Mouse (Mus musculus): ENCODE measurements around the gene Ptgdr2. TPM values are rescaled to one million over a fixed set of nuclear protein-coding genes. Genes with fewer than 3 reads are reported as not detected.

The Ptgdr2 gene
- total and polyA plus RNA-seq, 3 experiments, result 0.10 TPM; not detected in 2

DNA sequence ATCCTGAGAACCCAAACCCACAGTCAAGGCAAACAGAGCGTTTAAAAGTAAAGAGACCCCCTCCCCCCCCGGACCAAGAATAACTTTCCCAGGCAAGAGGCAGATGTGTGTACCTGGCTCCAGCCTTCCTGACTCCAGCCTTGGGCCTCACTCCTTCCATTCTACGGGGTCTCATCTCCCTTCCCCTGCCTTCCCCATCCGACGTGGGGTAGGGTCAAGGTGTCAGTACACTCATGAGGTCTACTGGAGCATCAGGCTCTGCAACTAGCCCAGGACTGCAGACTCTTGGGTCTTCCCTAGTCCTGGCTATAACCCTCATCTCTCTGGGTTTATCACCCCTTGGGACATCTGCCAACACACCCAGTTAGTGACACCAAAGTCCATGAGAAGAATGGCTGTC is 43.2 kb downstream of the Ptgdr2 start:
- Histone ChIP-seq H3K36me3 (ENCODE audit: control insufficient read depth, insufficient read depth, low read length) (no peaks in the 10 kb centered on the region), H3K4me3 (no peak overlapping the region), H3K9ac (ENCODE audit: low read depth, low read length) (no peak overlapping the region), H3K79me2 (replicated peaks; ENCODE audit: control insufficient read depth, insufficient read depth, low read length) (no peaks in the 10 kb centered on the region), H3K27me3 (ENCODE audit: control insufficient read depth, insufficient read depth, low read length) (no peaks in the 10 kb centered on the region), H3K27ac (no peak overlapping the region), H3K4me1 (ENCODE audit: control insufficient read depth, insufficient read depth, low read length) (peaks cover 1% of the 10 kb centered on the region; the same call in 1 of the 2 replicates)
- DNase-seq, result no peak
- intact Hi-C loops (cut with DNase I), result no loop called here
- TF ChIP-seq CTCF (IDR thresholded peaks at IDR 0.05) (no peak), POLR2A (IDR thresholded peaks at IDR 0.05; ENCODE audit: insufficient read depth, low read depth, low read length) (no peak), EP300 (IDR thresholded peaks at IDR 0.05; ENCODE audit: insufficient read depth, low read depth, low read length) (no peak)
- 78% methylated on average over 5 of the region's 5 CpGs for WGBS

DNA sequence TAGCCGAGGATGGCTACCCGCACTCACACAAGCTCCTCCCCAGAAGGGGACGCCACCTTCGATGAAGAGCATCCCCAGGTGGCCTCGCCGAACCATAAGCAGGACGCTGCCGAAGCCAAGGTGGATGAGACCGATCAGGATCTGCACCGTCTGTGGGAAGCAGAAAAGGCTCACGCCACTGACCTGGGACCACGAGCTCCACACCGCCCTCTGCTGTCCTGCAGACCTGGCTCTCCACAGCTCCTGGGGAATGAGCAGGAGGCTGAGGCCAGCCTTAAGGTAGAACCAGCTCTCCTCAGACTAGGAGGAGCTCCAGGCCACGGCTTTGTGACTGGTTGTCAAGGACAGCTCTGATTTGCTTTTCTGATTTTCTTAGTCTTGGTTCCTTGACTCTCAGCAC is 46.2 kb downstream of the Ptgdr2 start:
- WGBS, result 24% methylated on average over 14 of the region's 14 CpGs
- H3K9ac ChIP-seq (ENCODE audit: low read depth, low read length), result no peak overlapping the region
- DNase-seq, result peak; percentile 26 to 68
- peaks cover 1% of the 10 kb centered on the region; the same call in 1 of the 2 replicates for H3K4me1 ChIP-seq (ENCODE audit: control insufficient read depth, insufficient read depth, low read length)
- H3K27ac ChIP-seq, result no peak overlapping the region
- intact Hi-C loops (cut with DNase I), result no loop called here
- no peaks in the 10 kb centered on the region for H3K79me2 ChIP-seq (replicated peaks; ENCODE audit: control insufficient read depth, insufficient read depth, low read length)
- no peak overlapping the region for H3K4me3 ChIP-seq
- no peaks in the 10 kb centered on the region for H3K27me3 ChIP-seq (ENCODE audit: control insufficient read depth, insufficient read depth, low read length)
- no peaks in the 10 kb centered on the region for H3K36me3 ChIP-seq (ENCODE audit: control insufficient read depth, insufficient read depth, low read length)
- TF ChIP-seq EP300 (IDR thresholded peaks at IDR 0.05; ENCODE audit: insufficient read depth, low read depth, low read length), result no peak
- TF ChIP-seq CTCF (IDR thresholded peaks at IDR 0.05), result peak; percentile 73
- no peak for TF ChIP-seq POLR2A (IDR thresholded peaks at IDR 0.05; ENCODE audit: insufficient read depth, low read depth, low read length)

DNA sequence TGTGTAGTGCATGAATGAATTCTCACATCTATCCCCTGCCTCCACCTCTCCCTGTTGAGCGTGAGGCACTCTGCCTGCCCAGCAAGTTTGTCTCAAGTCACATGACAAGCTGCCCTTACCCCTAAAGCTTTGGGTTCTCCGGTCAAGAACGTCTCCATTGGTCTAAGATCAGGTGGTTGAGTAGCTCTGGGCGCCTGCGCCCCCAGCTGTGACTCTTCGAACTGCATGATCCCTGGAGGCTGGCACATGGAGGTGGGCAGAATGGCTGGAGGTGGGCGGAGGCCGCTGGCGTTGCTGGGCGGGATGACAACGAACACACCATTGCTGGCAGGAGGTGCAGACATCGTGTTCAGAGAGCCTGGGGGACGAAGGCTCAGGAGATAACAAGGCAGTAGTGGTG is 47.6 kb downstream of the Ptgdr2 start:
- 68% methylated on average over 13 of the region's 13 CpGs for WGBS
- intact Hi-C loops (cut with DNase I), result no loop called here

DNA sequence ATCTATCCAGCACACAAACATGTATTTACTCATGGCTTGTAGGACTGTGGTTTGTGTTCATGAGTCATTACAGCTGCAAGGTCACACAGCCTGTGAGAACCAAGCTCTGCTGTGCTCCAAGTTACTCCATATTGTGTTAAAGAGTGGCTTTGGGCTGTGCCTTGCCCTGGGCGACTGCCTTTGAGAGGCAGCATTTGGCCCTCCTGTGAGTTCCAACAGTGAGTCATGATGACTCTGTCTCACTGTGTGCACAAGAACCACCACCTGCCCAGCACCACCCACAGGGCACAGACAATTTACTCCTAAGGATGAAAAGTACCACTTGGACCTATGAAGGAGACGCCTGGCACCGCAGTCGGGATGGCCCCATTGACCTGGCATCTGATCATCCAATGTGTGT is 48.9 kb downstream of the Ptgdr2 start:
- H3K4me1 ChIP-seq (ENCODE audit: control insufficient read depth, insufficient read depth, low read length), result no peaks in the 10 kb centered on the region
- H3K79me2 ChIP-seq (replicated peaks; ENCODE audit: control insufficient read depth, insufficient read depth, low read length), result no peaks in the 10 kb centered on the region
- 88% methylated on average over 4 of the region's 4 CpGs for WGBS
- no peaks in the 10 kb centered on the region for H3K36me3 ChIP-seq (ENCODE audit: control insufficient read depth, insufficient read depth, low read length)
- intact Hi-C loops (cut with DNase I), result no loop called here
- H3K9ac ChIP-seq (ENCODE audit: low read depth, low read length), result no peak overlapping the region
- no peak overlapping the region for H3K4me3 ChIP-seq
- TF ChIP-seq CTCF (IDR thresholded peaks at IDR 0.05) (no peak), POLR2A (IDR thresholded peaks at IDR 0.05; ENCODE audit: insufficient read depth, low read depth, low read length) (no peak), EP300 (IDR thresholded peaks at IDR 0.05; ENCODE audit: insufficient read depth, low read depth, low read length) (no peak)
- DNase-seq, result no peak
- H3K27ac ChIP-seq, result no peak overlapping the region
- H3K27me3 ChIP-seq (ENCODE audit: control insufficient read depth, insufficient read depth, low read length), result no peaks in the 10 kb centered on the region

More for the DNA sequence above, 47.6 kb downstream of the Ptgdr2 start:
- Histone ChIP-seq H3K27me3 (ENCODE audit: control insufficient read depth, insufficient read depth, low read length) (no peaks in the 10 kb centered on the region), H3K36me3 (ENCODE audit: control insufficient read depth, insufficient read depth, low read length) (no peaks in the 10 kb centered on the region), H3K79me2 (replicated peaks; ENCODE audit: control insufficient read depth, insufficient read depth, low read length) (no peaks in the 10 kb centered on the region), H3K9ac (ENCODE audit: low read depth, low read length) (no peak overlapping the region), H3K27ac (no peak overlapping the region), H3K4me3 (no peak overlapping the region), H3K4me1 (ENCODE audit: control insufficient read depth, insufficient read depth, low read length) (peaks cover 1% of the 10 kb centered on the region; the same call in 1 of the 2 replicates)
- DNase-seq, result no peak
- TF ChIP-seq CTCF (IDR thresholded peaks at IDR 0.05) (peak; percentile 24), POLR2A (IDR thresholded peaks at IDR 0.05; ENCODE audit: insufficient read depth, low read depth, low read length) (no peak)

DNA sequence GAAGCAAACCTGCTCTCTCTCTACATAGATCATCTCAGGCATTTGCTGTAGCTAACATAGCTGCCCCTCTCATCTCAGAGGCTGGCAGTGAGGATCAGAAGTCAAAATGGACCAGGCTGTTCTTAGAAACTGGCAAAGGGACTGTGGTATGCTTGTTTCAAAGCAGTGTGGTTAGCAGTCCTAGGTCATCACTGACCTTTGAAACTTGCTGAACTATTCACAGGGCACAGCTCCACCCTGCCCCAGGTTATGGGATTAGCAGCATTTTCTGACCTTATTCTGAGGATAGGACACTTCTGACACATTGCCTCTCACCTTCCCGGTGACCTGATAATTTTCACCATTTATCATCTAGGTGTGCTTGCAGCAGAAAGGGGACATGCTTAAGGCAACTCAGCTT is 51.6 kb downstream of the Ptgdr2 start:
- DNase-seq, result no peak
- H3K9ac ChIP-seq (ENCODE audit: low read depth, low read length), result no peak overlapping the region
- no peaks in the 10 kb centered on the region for H3K36me3 ChIP-seq (ENCODE audit: control insufficient read depth, insufficient read depth, low read length)
- H3K4me1 ChIP-seq (ENCODE audit: control insufficient read depth, insufficient read depth, low read length), result no peaks in the 10 kb centered on the region
- H3K4me3 ChIP-seq, result no peak overlapping the region
- H3K27me3 ChIP-seq (ENCODE audit: control insufficient read depth, insufficient read depth, low read length), result no peaks in the 10 kb centered on the region
- no peak overlapping the region for H3K27ac ChIP-seq
- no peaks in the 10 kb centered on the region for H3K79me2 ChIP-seq (replicated peaks; ENCODE audit: control insufficient read depth, insufficient read depth, low read length)
- intact Hi-C loops (cut with DNase I), result no loop called here
- no peak for TF ChIP-seq EP300 (IDR thresholded peaks at IDR 0.05; ENCODE audit: insufficient read depth, low read depth, low read length)
- TF ChIP-seq POLR2A (IDR thresholded peaks at IDR 0.05; ENCODE audit: insufficient read depth, low read depth, low read length), result no peak
- TF ChIP-seq CTCF (IDR thresholded peaks at IDR 0.05), result no peak
- WGBS, result 96% methylated on average over 1 of the region's 1 CpGs

DNA sequence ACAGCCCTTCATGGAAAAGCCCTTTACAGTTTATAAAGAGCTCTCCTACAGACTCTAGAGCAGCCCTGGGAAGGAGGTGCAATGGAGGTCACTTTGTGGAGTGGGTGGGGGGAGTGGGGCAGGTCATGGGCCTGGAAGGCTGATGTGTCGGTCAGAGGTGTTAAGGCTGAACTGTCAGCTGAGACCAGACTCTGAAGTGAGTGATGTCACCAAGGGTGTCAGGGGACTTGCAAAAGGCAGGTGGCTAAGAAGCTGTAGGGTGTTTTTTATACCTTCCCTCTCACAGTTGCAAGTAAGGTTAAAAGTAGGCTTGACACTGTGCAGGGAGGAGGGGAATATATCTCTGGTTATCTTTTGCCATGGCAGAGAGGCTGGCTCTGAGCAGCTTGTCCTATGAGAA is 53.8 kb downstream of the Ptgdr2 start:
- H3K4me1 ChIP-seq (ENCODE audit: control insufficient read depth, insufficient read depth, low read length), result no peaks in the 10 kb centered on the region
- no peaks in the 10 kb centered on the region for H3K79me2 ChIP-seq (replicated peaks; ENCODE audit: control insufficient read depth, insufficient read depth, low read length)
- H3K4me3 ChIP-seq, result no peak overlapping the region
- WGBS, result 31% methylated on average over 1 of the region's 1 CpGs
- no peak overlapping the region for H3K9ac ChIP-seq (ENCODE audit: low read depth, low read length)
- H3K27me3 ChIP-seq (ENCODE audit: control insufficient read depth, insufficient read depth, low read length), result no peaks in the 10 kb centered on the region
- TF ChIP-seq EP300 (IDR thresholded peaks at IDR 0.05; ENCODE audit: insufficient read depth, low read depth, low read length) (no peak), POLR2A (IDR thresholded peaks at IDR 0.05; ENCODE audit: insufficient read depth, low read depth, low read length) (no peak), CTCF (IDR thresholded peaks at IDR 0.05) (no peak)
- no peaks in the 10 kb centered on the region for H3K36me3 ChIP-seq (ENCODE audit: control insufficient read depth, insufficient read depth, low read length)
- no peak for DNase-seq
- intact Hi-C loops (cut with DNase I), result no loop called here
- H3K27ac ChIP-seq, result no peak overlapping the region
